Mouse (Mus musculus) heart, postnatal 0 days (tissue): Measurements from ENCODE around the gene Syne2.

Source experiments
- CTCF ChIP-seq: IDR thresholded peaks from 2 replicates; pipeline ENCODE4 v1.5.1; 2016; ENCODE audit warnings: antibody characterized with exemption, control low read depth, low read depth
- EP300 ChIP-seq: IDR thresholded peaks from 2 replicates; pipeline ENCODE4 v1.6.1; 2016; ENCODE audit warnings: antibody characterized with exemption, low read depth

DNA sequence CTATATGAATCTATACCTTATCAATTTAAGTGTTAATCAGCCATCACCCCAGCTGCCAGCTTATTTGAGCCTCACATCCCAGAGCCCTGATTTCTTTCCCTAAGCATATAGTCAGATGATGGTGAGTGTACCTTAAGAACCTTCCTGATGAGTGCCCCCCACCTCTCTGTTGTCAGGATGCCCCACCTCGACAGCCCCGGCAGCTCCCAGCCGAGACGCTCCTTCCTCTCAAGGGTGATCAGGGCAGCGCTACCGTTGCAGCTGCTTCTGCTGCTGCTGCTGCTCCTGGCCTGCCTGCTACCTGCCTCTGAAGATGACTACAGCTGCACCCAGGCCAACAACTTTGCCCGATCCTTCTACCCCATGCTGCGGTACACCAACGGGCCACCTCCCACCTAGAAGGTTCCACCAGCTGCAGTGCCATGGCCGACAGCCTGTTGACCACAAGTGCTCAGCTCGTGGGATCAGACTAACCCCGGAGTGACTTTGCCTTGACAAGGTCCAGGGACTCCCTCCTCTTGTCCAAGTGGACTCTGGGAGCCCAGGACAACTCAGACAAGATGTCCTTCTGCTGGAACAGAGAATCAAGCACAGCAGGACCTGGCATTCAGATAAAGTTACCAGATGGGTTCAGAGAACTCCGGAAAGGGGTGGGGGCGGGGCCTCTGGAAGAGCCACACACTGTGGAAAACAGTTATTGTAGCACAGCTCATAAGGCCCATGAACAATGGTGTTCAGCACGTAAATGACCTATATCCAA, 291.9 kb downstream of the Syne2 start:
- TF ChIP-seq CTCF: no peak
- TF ChIP-seq EP300: no peak
